Mouse (Mus musculus) heart, postnatal 0 days (tissue): ENCODE measurements around the gene Pakap.

Experiments
- CTCF ChIP-seq: IDR thresholded peaks from 2 replicates; pipeline ENCODE4 v1.5.1; 2016; ENCODE audit warnings: antibody characterized with exemption, control low read depth, low read depth
- EP300 ChIP-seq: IDR thresholded peaks from 2 replicates; pipeline ENCODE4 v1.6.1; 2016; ENCODE audit warnings: antibody characterized with exemption, low read depth

GRCm38 (mm10) chr4:57697918-57698611 is 130.1 kb downstream of the Pakap start:
- no peak for TF ChIP-seq CTCF
- no peak for TF ChIP-seq EP300
